Mouse (Mus musculus) erythroid progenitor cell, adult 5-6 weeks (primary cell): ENCODE results near the gene Gm20388. TPM values are rescaled to one million over a fixed set of nuclear protein-coding genes. Genes with fewer than 3 reads are reported as not detected.

Source experiments
- ATAC-seq: replicated peaks from 2 replicates; pipeline ENCODE4 v1.8.0; 2016; ENCODE audit warnings: moderate number of reproducible peaks, mild to moderate bottlenecking, moderate TSS enrichment, inconsistent platforms; ENCODE audit not compliant: poor library complexity, low FRiP score, severe bottlenecking
- total RNA-seq, 2 experiments: library from RNA; stranded (forward) in 1 of 2; stranded (reverse) in 1 of 2; fragments of 150-400 nt in 1 of 2; fragments of 186-747, 209-891 nt in 1 of 2; gene quantifications; 2 replicates each; pipeline versions ENCODE4 v1.2.3 to v1.2.4; 2015 to 2017; ENCODE audit warnings: low replicate concordance in 2 of 2

Gm20388 gene
- total RNA-seq, 2 experiments from 2014 or later, result 4.2 TPM; not detected in 1

GRCm38 (mm10) chr8:123840578-123841345 lies 3930.1 kb downstream of the Gm20388 start:
- no peak for ATAC-seq

GRCm38 (mm10) chr8:123842086-123842485 lies 3931.4 kb downstream of the Gm20388 start:
- ATAC-seq, result no peak

- ATAC-seq, result no peak
Measured at GRCm38 (mm10) chr8:123844341-123844740, 3933.7 kb downstream of the Gm20388 start.

- ATAC-seq, result no peak
Measured at GRCm38 (mm10) chr8:123845114-123845513, 3934.5 kb downstream of the Gm20388 start.

- ATAC-seq, result no peak
Measured at GRCm38 (mm10) chr8:123845991-123846390, 3935.3 kb downstream of the Gm20388 start.

GRCm38 (mm10) chr8:123846509-123846908 lies 3935.9 kb downstream of the Gm20388 start:
- ATAC-seq, result no peak

- no peak for ATAC-seq
Measured at GRCm38 (mm10) chr8:123847546-123847945, 3936.9 kb downstream of the Gm20388 start.

- ATAC-seq, result no peak
Measured at GRCm38 (mm10) chr8:123849352-123849751, 3938.7 kb downstream of the Gm20388 start.

- ATAC-seq, result no peak
Measured at GRCm38 (mm10) chr8:123851590-123851989, 3940.9 kb downstream of the Gm20388 start.

GRCm38 (mm10) chr8:123854252-123854651 lies 3943.6 kb downstream of the Gm20388 start:
- ATAC-seq, result no peak

- ATAC-seq, result no peak
Measured at GRCm38 (mm10) chr8:123854733-123855475, 3944.3 kb downstream of the Gm20388 start.

- ATAC-seq, result no peak
Measured at GRCm38 (mm10) chr8:123857361-123857760, 3946.7 kb downstream of the Gm20388 start.

- ATAC-seq, result peak; percentile 37
Measured at GRCm38 (mm10) chr8:123858574-123858940, 3947.9 kb downstream of the Gm20388 start.

- ATAC-seq, result peak; percentile 94
Measured at GRCm38 (mm10) chr8:123858941-123859647, 3948.5 kb downstream of the Gm20388 start.

- ATAC-seq, result peak; percentile 70
Measured at GRCm38 (mm10) chr8:123859648-123860259, 3949.1 kb downstream of the Gm20388 start, which contains the start of gene Ccsap. Ccsap (minus strand) TSS chr8:123860209.

GRCm38 (mm10) chr8:123860386-123860785 lies 3949.7 kb downstream of the Gm20388 start:
- no peak for ATAC-seq

- no peak for ATAC-seq
Measured at GRCm38 (mm10) chr8:123865786-123866185, 3955.1 kb downstream of the Gm20388 start.

GRCm38 (mm10) chr8:123866971-123867370 lies 3956.3 kb downstream of the Gm20388 start:
- no peak for ATAC-seq

GRCm38 (mm10) chr8:123872048-123872447 lies 3961.4 kb downstream of the Gm20388 start:
- no peak for ATAC-seq

- no peak for ATAC-seq
Measured at GRCm38 (mm10) chr8:123873364-123873763, 3962.7 kb downstream of the Gm20388 start.
